Mouse (Mus musculus) right cerebral cortex, postnatal 25 days (tissue): ENCODE results near the gene Tlcd1.
A peak's percentile ranks its signal among the peaks of the same experiment; 100 is the strongest.

Source experiments
- DNase-seq: peaks from one replicate; pipeline ENCODE4 v3.0.0; 2022

The Tlcd1 gene

DNA sequence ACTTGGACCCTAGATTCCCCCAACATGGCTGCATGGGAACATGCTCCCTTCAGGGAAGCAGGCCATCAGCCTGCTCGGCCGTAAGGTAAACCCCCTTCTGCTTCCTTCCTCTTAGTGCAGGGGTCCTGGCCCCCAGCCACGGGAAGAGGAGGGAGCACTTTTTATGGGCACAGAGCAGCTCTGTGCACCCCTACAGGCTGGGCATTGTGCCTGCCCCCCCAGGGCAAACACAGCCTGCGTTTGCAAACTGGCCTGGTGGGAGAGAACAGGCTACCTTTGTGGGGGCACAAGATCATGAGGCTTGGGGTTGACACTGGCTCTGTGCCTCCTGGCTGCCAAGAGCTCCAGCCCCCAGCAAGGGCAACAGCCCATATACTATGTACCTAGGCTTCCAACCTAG lies 14.5 kb upstream of the Tlcd1 start:
- DNase-seq = no peak

DNA sequence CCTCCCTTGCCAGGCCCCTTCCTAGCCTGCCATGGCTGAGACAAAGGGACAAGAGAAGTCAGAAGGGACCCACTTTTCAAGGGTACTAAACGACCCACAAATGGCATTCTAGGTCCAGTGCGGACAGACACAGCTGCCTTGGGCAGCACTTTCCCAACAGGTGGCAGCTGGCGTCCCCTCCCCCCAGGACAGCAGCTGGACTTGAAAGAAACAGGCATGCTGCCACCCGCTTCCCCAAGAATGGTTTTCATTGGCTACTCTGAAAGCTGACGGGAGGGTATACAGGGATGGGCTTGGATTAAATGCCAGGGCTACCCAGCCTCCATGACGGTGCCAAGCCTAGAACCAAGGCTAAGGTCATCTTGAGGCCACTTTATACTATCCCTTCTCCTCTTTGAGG lies 14.0 kb upstream of the Tlcd1 start:
- no peak for DNase-seq

DNA sequence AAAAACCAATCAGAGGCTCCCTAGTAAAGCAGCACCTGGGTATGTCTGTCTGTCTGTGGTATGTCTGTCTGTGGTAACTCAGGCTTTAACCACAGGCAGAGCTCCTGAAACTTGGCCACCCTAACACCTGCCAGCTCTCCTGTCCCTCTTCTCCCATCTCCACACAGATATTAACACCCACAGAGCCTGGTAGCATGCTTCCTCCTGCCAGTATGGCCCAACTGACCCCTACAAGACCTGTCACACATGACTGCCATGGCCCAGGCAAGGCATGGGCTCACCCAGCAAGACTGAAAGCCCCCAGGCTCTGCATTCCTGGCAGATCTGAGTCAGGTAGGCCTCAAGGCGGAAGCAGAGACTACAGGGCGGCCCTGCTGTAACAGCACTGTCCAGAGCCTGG lies 13.5 kb upstream of the Tlcd1 start:
- no peak for DNase-seq

- DNase-seq = no peak
Measured at GRCm38 (mm10) chr11:78163681-78164603, 12.6 kb upstream of the Tlcd1 start.

DNA sequence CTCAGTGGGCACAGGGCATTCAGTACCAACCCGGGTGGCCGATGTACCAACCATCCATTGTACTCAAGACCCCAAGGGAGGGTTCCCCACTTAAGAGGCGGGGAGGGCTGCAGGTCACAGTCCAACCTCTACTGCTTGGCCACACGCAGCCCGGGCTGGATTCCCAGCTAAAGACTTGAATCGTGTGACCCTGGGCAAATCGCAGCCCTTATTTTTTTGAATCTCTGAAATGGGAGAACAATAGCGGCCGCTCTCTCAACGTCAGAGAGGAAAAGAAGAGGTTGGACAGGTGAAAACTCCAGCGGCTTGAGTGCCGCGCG lies 11.9 kb upstream of the Tlcd1 start:
- no peak for DNase-seq

DNA sequence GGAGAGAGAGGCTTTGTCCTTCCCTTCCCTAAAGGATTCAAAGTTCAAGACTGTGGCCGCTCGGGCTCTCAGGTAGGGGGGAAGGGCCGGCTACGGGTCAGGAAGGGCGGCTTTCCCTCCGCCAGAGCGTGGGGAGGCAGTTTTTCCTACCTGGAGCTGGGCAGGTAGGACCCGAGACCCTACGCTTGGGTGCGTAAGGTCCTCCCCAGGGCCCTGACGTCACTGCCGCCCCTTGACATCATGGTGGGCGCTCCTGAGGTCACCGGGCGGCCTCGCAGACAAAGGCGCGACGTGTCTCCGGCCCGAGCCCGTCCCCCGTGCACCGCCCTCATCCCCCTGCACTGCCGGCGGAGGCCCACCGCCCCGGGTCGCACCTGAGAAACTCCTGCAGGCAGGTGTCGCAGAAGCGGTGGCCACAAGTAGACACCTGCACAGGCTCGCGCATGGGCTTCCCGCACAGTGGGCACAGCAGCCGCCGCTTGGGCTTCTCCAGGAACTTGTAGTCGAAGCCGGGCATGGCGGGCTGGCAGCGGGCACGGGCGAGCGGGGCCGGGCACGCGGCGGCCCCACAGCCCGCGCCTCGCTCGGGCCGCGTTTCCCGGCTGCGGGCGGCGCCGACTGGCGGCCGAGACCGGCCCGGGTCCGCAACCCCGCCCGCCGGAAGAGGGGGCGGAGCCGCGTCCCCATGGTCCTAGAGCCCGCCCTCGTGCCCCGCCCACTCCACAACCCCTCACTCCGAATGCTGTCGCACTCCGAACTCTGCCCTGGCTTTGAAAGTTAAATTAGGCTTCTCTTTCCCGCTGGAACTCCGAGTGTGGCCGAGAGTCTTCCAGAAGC lies 11.4 kb upstream of the Tlcd1 start, which contains the start of gene Traf4:
Gene Traf4, minus strand, starts transcription at position 666 of the 837 bp plus-strand sequence.
- DNase-seq = peak; percentile 72

DNA sequence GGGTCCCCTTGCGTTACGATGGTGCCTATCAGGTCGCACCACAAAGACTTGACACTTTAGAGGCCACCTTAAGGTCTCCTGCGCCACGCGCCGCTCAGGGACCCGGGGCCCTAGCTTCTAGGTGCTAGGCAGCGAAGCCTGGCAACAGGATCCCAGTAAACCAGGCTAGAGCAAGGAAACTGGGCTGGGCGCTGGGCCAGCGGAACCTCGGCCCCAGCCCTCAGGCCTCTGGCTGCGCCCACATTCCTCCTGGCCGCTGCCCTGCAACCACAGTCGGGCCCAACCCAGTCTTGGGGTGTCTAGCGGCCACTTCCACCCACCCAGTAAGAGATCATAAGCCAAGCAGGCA lies 10.8 kb upstream of the Tlcd1 start:
- DNase-seq = no peak

GRCm38 (mm10) chr11:78166161-78166560 lies 10.3 kb upstream of the Tlcd1 start:
- no peak for DNase-seq

DNA sequence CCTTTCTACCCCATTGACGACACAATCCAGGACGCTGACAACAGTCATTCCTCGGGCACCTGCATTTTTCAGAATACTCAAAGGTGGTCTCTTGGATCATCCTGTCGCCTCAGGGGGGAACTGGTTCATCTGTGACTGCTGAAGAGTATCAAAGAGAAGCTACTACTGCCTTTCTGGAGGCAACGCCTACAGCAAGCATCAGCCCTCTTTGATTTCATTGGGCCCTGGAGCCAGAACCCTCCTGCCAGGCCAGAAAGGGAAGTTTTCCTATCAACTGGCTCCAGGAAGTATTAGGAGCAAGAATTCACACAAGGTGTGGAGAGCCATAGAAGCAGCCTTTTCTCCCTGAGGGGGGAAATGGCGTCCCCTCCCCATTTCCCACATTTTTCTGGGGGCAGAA lies 9.9 kb upstream of the Tlcd1 start:
- DNase-seq = no peak

GRCm38 (mm10) chr11:78167257-78167959 lies 9.1 kb upstream of the Tlcd1 start:
- no peak for DNase-seq

DNA sequence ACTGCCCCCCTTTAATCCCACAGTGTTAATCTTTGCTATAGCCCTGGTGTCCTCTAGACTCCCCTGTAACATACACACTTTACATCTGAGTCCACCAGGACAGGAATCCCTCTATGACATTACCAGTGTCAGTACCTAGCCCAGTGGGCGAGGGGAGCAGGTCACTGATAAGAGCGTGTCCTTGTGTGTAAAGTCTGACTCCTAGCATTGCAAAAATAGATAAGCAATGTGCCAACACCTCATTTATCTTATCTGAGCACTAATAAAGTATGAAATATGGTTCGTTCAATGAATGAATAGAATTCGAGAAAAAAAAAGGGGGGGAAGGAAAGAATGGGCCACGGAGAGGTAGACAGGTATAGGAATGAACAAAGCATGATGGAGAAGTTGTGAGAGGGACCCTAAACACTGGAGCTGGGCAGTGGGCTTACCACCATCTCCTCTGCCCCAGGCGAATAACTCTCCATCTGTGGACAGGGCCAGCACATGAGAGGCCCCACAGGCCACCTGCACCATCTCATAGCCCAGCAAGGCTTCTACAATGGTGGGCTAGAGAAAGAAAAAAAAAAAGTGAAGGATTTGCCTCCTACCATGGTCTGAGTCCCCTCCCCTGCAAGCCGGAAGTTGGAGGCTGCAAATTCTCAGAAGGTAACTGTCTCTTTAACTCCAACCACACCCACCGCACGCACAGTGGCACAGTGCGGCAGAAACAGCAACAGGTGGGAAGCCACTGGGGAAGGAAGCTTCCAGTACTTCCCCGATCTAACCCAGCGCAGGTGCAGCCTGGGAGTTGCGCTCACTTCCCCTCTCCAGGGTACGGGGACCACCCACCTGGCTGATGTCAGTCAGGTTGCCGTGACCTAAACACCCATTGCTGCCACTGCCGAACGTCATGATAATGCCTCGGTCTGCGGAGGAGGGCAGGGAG lies 7.7 kb upstream of the Tlcd1 start:
- DNase-seq = no peak

GRCm38 (mm10) chr11:78170306-78170705 lies 6.2 kb upstream of the Tlcd1 start:
- no peak for DNase-seq

GRCm38 (mm10) chr11:78171328-78171727 lies 5.2 kb upstream of the Tlcd1 start:
- no peak for DNase-seq

DNA sequence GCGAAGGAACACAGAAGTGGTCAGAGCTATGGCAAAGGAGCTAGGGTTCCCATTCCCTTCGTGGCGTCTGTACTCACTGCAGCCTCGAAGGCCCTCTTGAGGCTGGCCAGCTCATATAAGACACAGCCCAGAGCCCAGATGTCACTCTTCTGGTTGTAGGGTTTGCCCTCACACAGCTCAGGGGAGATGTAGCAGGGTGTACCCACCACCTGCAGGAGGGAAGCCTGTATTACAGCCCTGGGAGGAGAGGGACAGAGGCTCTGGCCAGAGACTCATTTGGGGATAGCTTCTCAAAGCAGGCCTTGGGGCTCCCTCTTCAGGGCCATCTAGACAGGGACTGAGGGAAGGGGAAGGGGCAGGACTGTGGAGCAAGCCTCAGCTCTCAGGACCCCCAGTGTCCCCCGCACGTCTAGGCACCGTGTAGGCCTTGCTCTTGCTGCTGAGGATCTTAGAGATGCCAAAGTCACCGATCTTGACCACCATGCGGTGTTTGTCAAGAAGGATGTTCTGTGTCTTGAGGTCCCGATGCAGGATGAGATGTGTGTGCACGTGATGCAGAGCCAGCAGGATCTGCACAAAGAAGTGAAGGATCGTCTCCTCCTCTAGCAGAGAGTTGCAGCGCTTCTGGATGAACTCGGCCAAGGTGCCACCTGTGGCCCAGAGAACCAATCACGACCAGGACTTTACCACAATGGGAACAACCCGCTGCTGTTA lies 4.3 kb upstream of the Tlcd1 start:
- no peak for DNase-seq

GRCm38 (mm10) chr11:78172748-78173383 lies 3.6 kb upstream of the Tlcd1 start:
- DNase-seq = no peak

DNA sequence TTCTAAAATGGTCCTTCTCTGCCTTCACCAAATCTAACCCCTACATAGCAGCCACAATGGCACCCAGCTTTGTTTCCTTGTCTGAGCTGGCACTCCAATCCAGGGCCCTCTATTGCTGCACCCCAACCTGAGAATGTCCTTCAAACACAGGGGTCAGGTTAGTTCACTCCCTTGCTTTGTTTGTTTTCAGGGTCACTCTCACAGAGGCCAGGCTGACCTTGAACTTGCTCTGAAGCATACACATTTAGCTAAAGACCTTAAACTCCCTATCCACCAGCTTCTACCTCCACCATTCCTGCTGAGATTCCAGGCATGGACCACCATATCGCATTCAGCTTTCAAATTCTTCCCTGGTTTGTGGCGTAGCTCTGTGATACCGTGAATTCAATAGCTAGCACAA lies 2.0 kb upstream of the Tlcd1 start:
- no peak for DNase-seq

- no peak for DNase-seq
Measured at GRCm38 (mm10) chr11:78175771-78176401, 625 bp upstream of the Tlcd1 start.

GRCm38 (mm10) chr11:78176905-78177331 lies 407 bp downstream of the Tlcd1 start:
- DNase-seq = no peak

DNA sequence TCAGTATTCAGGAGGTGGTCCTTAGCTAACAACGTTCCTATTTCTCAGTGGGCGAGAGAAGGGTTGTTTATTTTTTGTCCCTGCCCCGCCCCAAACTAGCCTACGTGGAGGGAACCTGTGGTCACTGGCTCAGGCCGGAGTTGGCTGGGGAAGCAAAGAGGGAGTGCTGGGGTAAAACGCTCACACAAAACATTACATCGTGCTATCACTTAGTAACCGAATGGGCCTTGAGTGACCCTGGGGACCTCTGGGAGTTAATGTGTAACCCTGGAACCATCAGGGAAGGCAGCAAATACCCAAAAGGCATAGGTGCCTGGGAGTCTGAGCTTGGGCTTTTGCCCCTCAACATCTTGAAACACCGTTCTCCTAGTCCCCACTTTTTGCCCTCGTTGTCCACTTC lies 926 bp downstream of the Tlcd1 start:
- DNase-seq = no peak
